Mouse (Mus musculus) liver, embryonic 11.5 days (tissue): ENCODE results near the gene Nenf. TPM values are rescaled to one million over a fixed set of nuclear protein-coding genes. Genes with fewer than 3 reads are reported as not detected.

Experiments used
- ATAC-seq: fragments of 200-750 bp; cut with Nextera tagmentation; replicated peaks from 2 replicates; pipeline ENCODE4 v1.8.0; 2017; ENCODE audit warnings: moderate number of reproducible peaks, mild to moderate bottlenecking, moderate TSS enrichment, moderate library complexity; ENCODE audit not compliant: low FRiP score
- DNase-seq: peaks from one replicate; pipeline ENCODE4 v3.0.0-alpha.2; 2017; ENCODE audit warnings: low spot score
- H3K27ac ChIP-seq: fragments of 300-500 bp; sonication (generic); 2 replicates; pipeline ENCODE4 v1.5.1; 2014; ENCODE audit warnings: mild to moderate bottlenecking, low read depth, low read length, control low read depth
- H3K27me3 ChIP-seq: fragments of 300-500 bp; sonication (generic); replicated peaks from 2 replicates; pipeline ENCODE4 v1.6.1; 2014; ENCODE audit warnings: low read length, mixed read lengths; ENCODE audit not compliant: control insufficient read depth, insufficient read depth
- H3K36me3 ChIP-seq: fragments of 300-500 bp; sonication (generic); 2 replicates; pipeline ENCODE4 v1.6.1; 2014; ENCODE audit warnings: mild to moderate bottlenecking, low read length, moderate library complexity, mixed read lengths; ENCODE audit not compliant: control insufficient read depth, insufficient read depth
- H3K4me1 ChIP-seq: fragments of 300-500 bp; sonication (generic); replicated peaks from 2 replicates; pipeline ENCODE4 v1.6.1; 2014; ENCODE audit warnings: low read length, mixed read lengths; ENCODE audit not compliant: control insufficient read depth, insufficient read depth
- H3K4me2 ChIP-seq: fragments of 300-500 bp; sonication (generic); 2 replicates; pipeline ENCODE4 v1.6.1; 2014; ENCODE audit warnings: mild to moderate bottlenecking, control low read depth, moderate library complexity
- H3K4me3 ChIP-seq: fragments of 300-500 bp; sonication (generic); 2 replicates; pipeline ENCODE4 v1.5.1; 2014; ENCODE audit warnings: low read depth, low read length, control low read depth
- H3K9ac ChIP-seq: fragments of 300-500 bp; sonication (generic); 2 replicates; pipeline ENCODE4 v1.6.1; 2014; ENCODE audit warnings: low read depth, low read length, control low read depth
- H3K9me3 ChIP-seq: fragments of 300-500 bp; sonication (generic); 2 replicates; pipeline ENCODE4 v1.6.1; 2016; ENCODE audit warnings: low read length, inconsistent platforms, mixed read lengths; ENCODE audit not compliant: control insufficient read depth
- WGBS: fragments of 180-500 bp; shearing (Covaris S2); extraction: QIAGEN DNeasy Blood & Tissue Kit; methylation state at CpG from one replicate; pipeline ENCODE4 v1.1.7; 2014; 5-methylcytosine and 5-hydroxymethylcytosine counted together
- polyA plus RNA-seq: library from polyadenylated mRNA; unstranded; fragments of >200 nt; fragmentation: Nextera tagmentation; extraction: Ambion mirVana; gene quantifications from 2 replicates; pipeline ENCODE4 v1.2.1, GENCODE M21; 2014

Gene Nenf
- polyA plus RNA-seq, 1 experiment from 2014 or later, result 56.4 TPM

GRCm38 (mm10) chr1:191284502-191284901 is 33.5 kb downstream of the Nenf start:
- Histone ChIP-seq H3K9ac (no peak overlapping the region), H3K4me1 (no peaks in the 10 kb centered on the region; the same call in 1 of the 2 replicates), H3K36me3 (no peaks in the 10 kb centered on the region), H3K9me3 (no peaks in the 10 kb centered on the region), H3K4me3 (no peak overlapping the region), H3K27me3 (no peaks in the 10 kb centered on the region), H3K4me2 (no peak overlapping the region), H3K27ac (no peak overlapping the region)
- 81% methylated on average over 8 of the region's 8 CpGs for WGBS
- no peak for ATAC-seq
- no peak for DNase-seq

- Histone ChIP-seq H3K27me3 (no peaks in the 10 kb centered on the region), H3K4me2 (no peak overlapping the region), H3K4me1 (no peaks in the 10 kb centered on the region; the same call in 1 of the 2 replicates), H3K36me3 (no peaks in the 10 kb centered on the region), H3K9ac (no peak overlapping the region), H3K4me3 (no peak overlapping the region), H3K27ac (no peak overlapping the region), H3K9me3 (no peaks in the 10 kb centered on the region)
- DNase-seq (no peak), ATAC-seq (peak; percentile 30; the same call in 1 of the 2 replicates)
- WGBS, result 78% methylated on average over 13 of the region's 13 CpGs
These were observed 34.6 kb downstream of the Nenf start for GRCm38 (mm10) chr1:191283110-191284040.

- Histone ChIP-seq H3K9ac (no peak overlapping the region), H3K9me3 (no peaks in the 10 kb centered on the region)
- 78% methylated on average over 1 of the region's 1 CpGs for WGBS
These were observed 35.7 kb downstream of the Nenf start for GRCm38 (mm10) chr1:191282319-191282718.

DNA sequence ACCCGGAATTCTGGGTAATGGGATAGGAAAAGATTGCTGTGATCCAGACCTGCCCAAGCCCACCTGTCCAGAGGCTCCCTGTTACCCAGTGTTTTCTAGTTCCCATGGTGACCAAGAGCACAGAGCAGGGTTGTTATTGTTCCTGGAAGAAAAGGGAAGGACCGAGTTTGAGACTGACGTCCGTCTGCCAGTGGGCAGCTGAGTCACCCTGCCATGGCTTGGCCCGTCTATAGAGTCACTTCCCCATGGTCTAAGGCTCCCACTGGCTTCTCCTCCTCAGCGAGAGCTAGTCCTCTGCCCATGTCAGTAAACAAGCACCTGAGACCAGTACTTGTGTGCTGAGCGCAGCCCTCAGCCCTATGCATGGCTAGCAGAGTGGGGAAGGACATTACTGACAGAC is 36.8 kb downstream of the Nenf start:
- ATAC-seq, result no peak
- Histone ChIP-seq H3K9ac (no peak overlapping the region), H3K4me1 (peaks cover 4% of the 10 kb centered on the region), H3K4me2 (no peak overlapping the region), H3K9me3 (no peaks in the 10 kb centered on the region), H3K36me3 (no peaks in the 10 kb centered on the region), H3K4me3 (no peak overlapping the region), H3K27me3 (no peaks in the 10 kb centered on the region), H3K27ac (no peak overlapping the region)
- WGBS, result 49% methylated on average over 7 of the region's 7 CpGs
- no peak for DNase-seq

More at GRCm38 (mm10) chr1:191282319-191282718, 35.7 kb downstream of the Nenf start:
- ATAC-seq, result no peak
- DNase-seq, result no peak
- peaks cover 4% of the 10 kb centered on the region for H3K4me1 ChIP-seq
- H3K27me3 ChIP-seq, result no peaks in the 10 kb centered on the region
- H3K4me2 ChIP-seq, result no peak overlapping the region
- H3K36me3 ChIP-seq, result no peaks in the 10 kb centered on the region
- H3K27ac ChIP-seq, result no peak overlapping the region
- no peak overlapping the region for H3K4me3 ChIP-seq

DNA sequence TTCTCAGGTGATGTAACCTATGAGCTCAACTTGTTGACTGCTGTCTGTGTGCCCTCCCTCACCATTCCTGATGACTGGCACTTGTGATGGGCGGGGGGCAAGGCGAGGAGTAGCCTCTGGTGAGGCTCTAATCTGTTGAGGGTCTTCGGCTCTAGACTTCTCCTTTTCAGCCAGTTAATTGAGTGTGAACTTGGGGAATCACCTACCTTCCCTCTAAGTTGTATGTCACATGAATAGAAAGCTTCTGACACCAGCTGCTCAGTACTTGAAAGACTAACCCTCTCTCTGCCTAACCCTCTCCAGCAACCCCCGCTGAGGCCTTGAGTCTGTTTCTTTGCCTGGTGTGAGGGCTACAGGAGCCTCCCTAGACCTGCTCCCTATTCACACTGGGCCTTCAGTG is 39.7 kb downstream of the Nenf start:
- H3K27ac ChIP-seq, result no peak overlapping the region
- WGBS, result 78% methylated on average over 4 of the region's 4 CpGs
- no peak for ATAC-seq

DNA sequence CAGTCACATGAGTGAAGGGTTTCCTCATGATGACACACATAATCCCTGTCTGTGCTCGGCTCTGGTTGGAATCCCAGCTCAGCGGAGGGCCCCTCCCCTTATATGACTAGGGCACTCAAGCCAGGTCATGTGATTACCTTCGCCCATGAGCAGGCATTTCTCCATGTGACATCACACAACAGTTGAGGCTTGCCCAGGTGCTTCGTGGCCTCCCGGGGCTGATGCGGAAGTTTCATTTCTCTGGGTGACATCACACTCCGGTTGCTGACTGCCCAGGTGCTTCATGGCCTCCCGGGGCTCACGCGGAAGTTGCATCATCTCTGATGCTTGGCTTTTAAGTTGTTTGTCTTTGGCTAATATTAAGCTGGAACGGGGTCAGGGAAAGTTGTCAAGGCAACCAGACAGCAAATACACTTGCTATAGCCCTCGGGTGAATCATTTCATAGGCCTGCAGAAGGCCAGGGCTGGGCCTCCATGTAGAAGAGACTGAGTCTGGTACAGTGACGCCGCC is 40.4 kb downstream of the Nenf start:
- no peak for DNase-seq
- ATAC-seq, result peak; percentile 55; the same call in 1 of the 2 replicates
- WGBS, result 67% methylated on average over 14 of the region's 14 CpGs

More for the DNA sequence above, 39.7 kb downstream of the Nenf start:
- no peak overlapping the region for H3K4me2 ChIP-seq
- no peaks in the 10 kb centered on the region for H3K9me3 ChIP-seq
- no peak overlapping the region for H3K9ac ChIP-seq
- no peak overlapping the region for H3K4me3 ChIP-seq
- H3K27me3 ChIP-seq, result no peaks in the 10 kb centered on the region; the same call in 1 of the 2 replicates
- peaks cover 4% of the 10 kb centered on the region; the same call in 1 of the 2 replicates for H3K4me1 ChIP-seq
- no peaks in the 10 kb centered on the region for H3K36me3 ChIP-seq
- no peak for DNase-seq

GRCm38 (mm10) chr1:191276181-191276580 is 41.8 kb downstream of the Nenf start:
- peaks cover 4% of the 10 kb centered on the region; the same call in 1 of the 2 replicates for H3K4me1 ChIP-seq
- H3K27ac ChIP-seq, result no peak overlapping the region
- no peaks in the 10 kb centered on the region; the same call in 1 of the 2 replicates for H3K27me3 ChIP-seq
- H3K9me3 ChIP-seq, result no peaks in the 10 kb centered on the region
- no peak overlapping the region for H3K9ac ChIP-seq
- no peak overlapping the region for H3K4me2 ChIP-seq
- no peak for DNase-seq
- no peaks in the 10 kb centered on the region for H3K36me3 ChIP-seq
- ATAC-seq, result no peak
- H3K4me3 ChIP-seq, result no peak overlapping the region
- 90% methylated on average over 7 of the region's 7 CpGs for WGBS

More for the DNA sequence above, 40.4 kb downstream of the Nenf start:
- H3K4me3 ChIP-seq, result no peak overlapping the region
- H3K27me3 ChIP-seq, result no peaks in the 10 kb centered on the region; the same call in 1 of the 2 replicates
- H3K4me2 ChIP-seq, result no peak overlapping the region
- H3K36me3 ChIP-seq, result no peaks in the 10 kb centered on the region
- peaks cover 4% of the 10 kb centered on the region; the same call in 1 of the 2 replicates for H3K4me1 ChIP-seq
- no peaks in the 10 kb centered on the region for H3K9me3 ChIP-seq
- no peak overlapping the region for H3K9ac ChIP-seq
- H3K27ac ChIP-seq, result no peak overlapping the region

GRCm38 (mm10) chr1:191275527-191275926 is 42.5 kb downstream of the Nenf start:
- H3K9me3 ChIP-seq, result no peaks in the 10 kb centered on the region
- H3K4me3 ChIP-seq, result no peak overlapping the region
- peak; percentile 80 for DNase-seq
- no peak overlapping the region for H3K27ac ChIP-seq
- no peak overlapping the region for H3K9ac ChIP-seq
- WGBS, result 7% methylated on average over 12 of the region's 12 CpGs
- no peaks in the 10 kb centered on the region; the same call in 1 of the 2 replicates for H3K27me3 ChIP-seq
- no peaks in the 10 kb centered on the region for H3K36me3 ChIP-seq
- H3K4me1 ChIP-seq, result peaks cover 4% of the 10 kb centered on the region; the same call in 1 of the 2 replicates
- no peak overlapping the region for H3K4me2 ChIP-seq
- ATAC-seq, result no peak; the same call in 1 of the 2 replicates
